Mouse (Mus musculus): ENCODE results near the gene Sprr2e. TPM values are rescaled to one million over a fixed set of nuclear protein-coding genes. Genes with fewer than 3 reads are reported as not detected.

Gene Sprr2e
- polyA plus RNA-seq (2015; fragmentation: Nextera tagmentation; extraction: Ambion mirVana), result not detected in 2 replicates

DNA sequence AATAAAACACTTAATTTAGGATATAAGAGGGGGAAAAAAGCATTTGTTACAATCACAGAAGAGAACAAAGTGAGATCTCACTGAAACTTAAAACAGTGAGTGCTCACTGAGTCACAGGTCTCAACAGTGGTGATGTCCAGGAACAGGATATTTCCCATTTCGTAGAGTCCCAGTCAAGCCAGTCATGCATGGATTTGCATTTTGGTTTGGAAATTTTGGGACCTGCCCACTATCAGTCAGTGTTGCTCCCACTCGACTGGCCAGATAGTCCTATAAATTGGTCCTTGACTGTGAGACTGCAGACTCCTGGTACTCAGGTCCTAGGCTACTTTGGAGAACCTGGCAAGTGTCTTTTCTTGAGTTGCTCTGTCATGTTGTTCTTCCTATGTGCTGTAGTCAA is at the start of gene Sprr2e:
Gene Sprr2e (plus strand): TSS at position 301 of the 400 bp plus-strand sequence.
- no peak within 1 kb of the TSS for H3K9ac ChIP-seq
- no peaks in the 10 kb centered on the region for H3K9me3 ChIP-seq
- H3K4me3 ChIP-seq, result no peak within 1 kb of the TSS
- H3K36me3 ChIP-seq, result no peaks in the 10 kb centered on the region
- no peak within 1 kb of the TSS for H3K4me2 ChIP-seq (replicated peaks)
- WGBS, result 80% methylated on average over 2 of the region's 2 CpGs
- no peak within 1 kb of the TSS for H3K27ac ChIP-seq
- H3K4me1 ChIP-seq, result no peaks in the 10 kb centered on the region
- H3K27me3 ChIP-seq, result no peaks in the 10 kb centered on the region
- ATAC-seq (ENCODE audit: low FRiP score, low read depth), result no peak

GRCm38 (mm10) chr3:92307406-92307805 is 44.5 kb upstream of the Sprr2e start:
- Histone ChIP-seq H3K9ac (no peak overlapping the region), H3K4me3 (no peak overlapping the region), H3K9me3 (no peaks in the 10 kb centered on the region), H3K27me3 (no peaks in the 10 kb centered on the region), H3K4me1 (no peaks in the 10 kb centered on the region), H3K4me2 (replicated peaks) (no peak overlapping the region), H3K36me3 (no peaks in the 10 kb centered on the region), H3K27ac (no peak overlapping the region)
- ATAC-seq (ENCODE audit: low FRiP score, low read depth), result no peak
- WGBS, result 75% methylated on average over 1 of the region's 1 CpGs

DNA sequence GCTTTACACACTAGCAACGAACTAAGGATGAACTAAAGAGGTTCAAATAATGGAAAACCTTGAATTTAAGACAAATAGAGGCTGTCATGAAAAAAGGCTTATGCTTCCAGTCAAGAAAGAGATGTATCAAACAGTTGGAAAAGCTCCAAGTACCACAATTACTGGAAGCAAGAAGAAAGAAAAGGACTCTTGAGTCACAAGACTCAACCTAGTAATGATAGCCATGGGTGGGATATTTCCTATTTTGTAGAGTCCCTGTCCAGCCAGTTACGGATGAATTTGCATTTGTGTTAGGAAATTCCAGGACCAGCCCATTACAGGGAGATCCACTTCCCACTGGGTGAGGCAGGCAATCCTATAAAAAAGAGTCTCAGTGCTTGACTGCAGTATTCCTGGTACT is 35.6 kb upstream of the Sprr2e start, which contains the start of gene Sprr2b:
Gene Sprr2b (plus strand): TSS at position 301 of the 400 bp plus-strand sequence.
- H3K4me3 ChIP-seq, result no peak within 1 kb of the TSS
- no peaks in the 10 kb centered on the region for H3K36me3 ChIP-seq
- H3K4me2 ChIP-seq (replicated peaks), result no peak within 1 kb of the TSS
- H3K4me1 ChIP-seq, result no peaks in the 10 kb centered on the region
- no peak within 1 kb of the TSS for H3K27ac ChIP-seq
- no peak for ATAC-seq (ENCODE audit: low FRiP score, low read depth)
- WGBS, result 76% methylated on average over 2 of the region's 2 CpGs
- no peak within 1 kb of the TSS for H3K9ac ChIP-seq
- H3K27me3 ChIP-seq, result no peaks in the 10 kb centered on the region
- H3K9me3 ChIP-seq, result no peaks in the 10 kb centered on the region

DNA sequence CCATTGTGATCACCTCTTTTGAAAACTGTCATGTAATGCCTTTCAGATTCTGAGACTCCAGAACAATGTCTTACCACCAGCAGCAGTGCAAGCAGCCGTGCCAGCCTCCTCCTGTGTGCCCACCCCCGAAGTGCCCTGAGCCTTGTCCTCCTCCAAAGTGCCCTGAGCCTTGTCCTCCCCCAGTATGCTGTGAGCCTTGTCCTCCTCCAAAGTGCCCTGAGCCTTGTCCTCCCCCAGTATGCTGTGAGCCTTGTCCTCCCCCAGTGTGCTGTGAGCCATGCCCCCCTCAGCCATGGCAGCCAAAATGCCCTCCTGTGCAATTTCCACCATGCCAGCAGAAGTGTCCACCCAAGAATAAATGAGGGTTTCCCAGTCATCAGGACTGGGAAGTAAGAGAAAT is 34.6 kb upstream of the Sprr2e start:
- Histone ChIP-seq H3K27me3 (no peaks in the 10 kb centered on the region), H3K4me2 (replicated peaks) (no peak overlapping the region), H3K9me3 (no peaks in the 10 kb centered on the region), H3K36me3 (no peaks in the 10 kb centered on the region), H3K27ac (no peak overlapping the region), H3K4me3 (no peak overlapping the region), H3K4me1 (no peaks in the 10 kb centered on the region), H3K9ac (no peak overlapping the region)
- 86% methylated on average over 2 of the region's 2 CpGs for WGBS
- no peak for ATAC-seq (ENCODE audit: low FRiP score, low read depth)

- Histone ChIP-seq H3K27me3 (no peaks in the 10 kb centered on the region), H3K36me3 (no peaks in the 10 kb centered on the region), H3K4me1 (no peaks in the 10 kb centered on the region), H3K4me3 (no peak overlapping the region), H3K9me3 (no peaks in the 10 kb centered on the region), H3K9ac (no peak overlapping the region), H3K4me2 (replicated peaks) (no peak overlapping the region), H3K27ac (no peak overlapping the region)
- no peak for ATAC-seq (ENCODE audit: low FRiP score, low read depth)
- WGBS, result 84% methylated on average over 1 of the region's 1 CpGs
Observed at GRCm38 (mm10) chr3:92336278-92336677, 15.7 kb upstream of the Sprr2e start.

DNA sequence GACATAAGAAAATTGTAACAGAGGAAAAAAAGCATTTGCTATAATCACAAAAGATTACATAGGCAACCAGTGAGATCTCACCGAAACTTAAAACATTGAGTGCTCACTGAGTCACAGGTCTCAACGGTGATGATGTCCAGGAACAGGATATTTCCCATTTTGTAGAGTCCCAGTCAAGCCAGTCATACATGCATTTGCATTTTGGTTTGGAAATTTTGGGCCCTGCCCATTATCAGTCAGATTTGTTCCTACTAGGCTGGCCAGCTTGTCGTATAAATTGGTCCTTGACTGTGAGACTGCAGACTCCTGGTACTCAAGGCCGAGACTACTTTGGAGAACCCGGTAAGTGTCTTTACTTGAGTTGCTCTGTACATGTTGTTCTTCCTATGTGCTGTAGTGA is 13.1 kb upstream of the Sprr2e start, which contains the start of gene Sprr2d:
Gene Sprr2d (plus strand): TSS at position 301 of the 400 bp plus-strand sequence.
- H3K36me3 ChIP-seq, result no peaks in the 10 kb centered on the region
- H3K4me2 ChIP-seq (replicated peaks), result no peak within 1 kb of the TSS
- 89% methylated on average over 5 of the region's 5 CpGs for WGBS
- H3K4me3 ChIP-seq, result no peak within 1 kb of the TSS
- no peaks in the 10 kb centered on the region for H3K27me3 ChIP-seq
- no peak within 1 kb of the TSS for H3K9ac ChIP-seq
- H3K4me1 ChIP-seq, result no peaks in the 10 kb centered on the region
- ATAC-seq (ENCODE audit: low FRiP score, low read depth), result no peak
- H3K27ac ChIP-seq, result no peak within 1 kb of the TSS
- H3K9me3 ChIP-seq, result no peaks in the 10 kb centered on the region

DNA sequence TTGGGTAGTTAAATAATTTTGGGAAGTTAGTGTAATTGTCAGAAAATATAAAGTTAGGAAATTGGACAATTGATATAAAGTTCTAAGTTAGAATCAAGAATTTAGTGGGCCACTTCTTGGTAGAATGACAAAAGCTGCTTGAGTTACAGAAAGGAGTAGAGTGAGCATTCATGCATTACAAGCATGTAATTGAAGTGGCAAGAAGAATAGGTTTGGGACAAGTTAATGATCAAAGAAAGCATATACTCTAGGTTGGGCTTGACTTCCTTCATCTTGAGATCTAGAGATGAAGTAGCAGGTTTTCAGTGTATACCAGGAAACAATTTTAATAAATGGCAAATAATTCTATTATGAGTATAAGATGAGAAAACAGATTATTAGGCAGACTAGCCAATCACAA is 9.7 kb downstream of the Sprr2e start:
- Histone ChIP-seq H3K9ac (no peak overlapping the region), H3K36me3 (no peaks in the 10 kb centered on the region), H3K4me1 (no peaks in the 10 kb centered on the region), H3K27ac (no peak overlapping the region), H3K4me2 (replicated peaks) (no peak overlapping the region), H3K27me3 (no peaks in the 10 kb centered on the region), H3K9me3 (peaks cover 5% of the 10 kb centered on the region; the same call in 1 of the 2 replicates), H3K4me3 (no peak overlapping the region)
- no peak for ATAC-seq (ENCODE audit: low FRiP score, low read depth)

DNA sequence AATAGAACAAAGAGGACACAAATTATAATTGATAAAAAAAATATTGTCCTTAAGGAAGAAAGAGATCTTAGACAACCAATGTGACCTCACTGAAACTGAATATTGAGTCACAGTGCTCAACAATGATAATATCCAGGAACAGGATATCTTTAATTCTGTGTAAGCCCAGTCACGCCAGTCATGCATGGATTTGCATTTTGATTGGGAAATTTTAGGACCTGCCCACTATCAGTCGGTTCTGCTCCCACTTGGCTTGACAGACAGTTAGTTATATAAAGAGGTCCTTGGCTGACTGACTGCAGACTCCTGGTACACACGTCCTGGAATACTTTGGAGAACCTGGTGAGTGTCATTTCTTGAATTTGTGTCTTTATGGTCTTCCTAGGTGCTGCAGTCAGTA is 12.9 kb downstream of the Sprr2e start, which contains the start of gene Sprr2f:
Gene Sprr2f (plus strand): TSS at position 301 of the 400 bp plus-strand sequence.
- no peaks in the 10 kb centered on the region for H3K4me1 ChIP-seq
- whole genome bisulfite sequencing, result 74% methylated on average over 3 of the region's 3 CpGs
- ATAC-seq (ENCODE audit: low FRiP score, low read depth), result no peak

DNA sequence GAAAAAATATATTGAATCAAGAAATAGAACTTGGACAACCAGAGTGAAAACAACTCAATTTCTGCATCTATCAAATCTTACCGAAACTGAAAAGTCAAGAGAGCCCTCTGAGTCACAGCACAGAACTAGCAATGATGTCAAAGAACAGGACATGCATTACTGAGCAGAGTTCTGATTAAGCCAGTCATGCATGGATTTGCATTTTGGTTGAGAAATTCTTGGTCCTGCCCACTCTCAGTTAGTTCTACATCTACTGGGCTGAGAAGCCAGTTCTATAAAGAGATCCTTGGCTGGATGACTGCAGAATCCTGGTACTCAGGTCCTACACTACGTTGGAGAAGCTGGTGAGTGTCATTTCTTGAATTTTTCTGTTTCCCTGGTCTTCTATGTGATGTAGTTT is 21.7 kb downstream of the Sprr2e start:
- no peaks in the 10 kb centered on the region for H3K36me3 ChIP-seq
- no peak for ATAC-seq (ENCODE audit: low FRiP score, low read depth)
- no peak overlapping the region for H3K27ac ChIP-seq
- no peak overlapping the region for H3K9ac ChIP-seq
- no peak overlapping the region for H3K4me2 ChIP-seq (replicated peaks)
- H3K27me3 ChIP-seq, result no peaks in the 10 kb centered on the region
- no peaks in the 10 kb centered on the region for H3K9me3 ChIP-seq
- H3K4me1 ChIP-seq, result no peaks in the 10 kb centered on the region
- no peak overlapping the region for H3K4me3 ChIP-seq
- 81% methylated on average over 2 of the region's 2 CpGs for WGBS

More for the DNA sequence above, 12.9 kb downstream of the Sprr2e start, which contains the start of gene Sprr2f:
- Histone ChIP-seq H3K4me3 (no peak within 1 kb of the TSS), H3K36me3 (no peaks in the 10 kb centered on the region), H3K9ac (no peak within 1 kb of the TSS), H3K4me2 (replicated peaks) (no peak within 1 kb of the TSS), H3K27me3 (no peaks in the 10 kb centered on the region), H3K9me3 (no peaks in the 10 kb centered on the region), H3K27ac (no peak within 1 kb of the TSS)

DNA sequence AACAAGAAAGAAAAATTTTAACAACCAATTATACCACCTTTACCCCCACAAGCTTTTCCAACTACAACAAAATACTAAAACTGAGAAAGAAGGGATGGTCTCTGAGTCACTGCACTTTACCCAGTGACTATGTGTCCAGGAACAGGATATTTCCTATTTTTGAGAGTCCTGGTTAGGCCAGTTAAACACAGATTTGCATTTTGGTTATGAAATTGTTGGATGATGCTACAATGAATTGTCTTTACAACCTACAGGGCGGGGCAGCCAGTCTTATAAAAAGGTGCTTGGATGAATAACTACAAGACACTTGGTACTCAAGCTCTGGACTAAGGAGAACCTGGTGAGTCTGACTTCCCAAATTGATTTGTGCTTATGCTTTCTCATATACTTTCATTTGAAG is 33.4 kb downstream of the Sprr2e start, which contains the start of gene Sprr2h:
Gene Sprr2h (plus strand): TSS at position 301 of the 400 bp plus-strand sequence.
- no peaks in the 10 kb centered on the region for H3K4me1 ChIP-seq
- no peak within 1 kb of the TSS for H3K9ac ChIP-seq
- no peak for ATAC-seq (ENCODE audit: low FRiP score, low read depth)
- H3K36me3 ChIP-seq, result no peaks in the 10 kb centered on the region
- no peaks in the 10 kb centered on the region for H3K27me3 ChIP-seq
- H3K27ac ChIP-seq, result no peak within 1 kb of the TSS
- WGBS, result 63% methylated on average over 1 of the region's 1 CpGs
- no peak within 1 kb of the TSS for H3K4me2 ChIP-seq (replicated peaks)
- H3K4me3 ChIP-seq, result no peak within 1 kb of the TSS
- no peaks in the 10 kb centered on the region for H3K9me3 ChIP-seq

- Histone ChIP-seq H3K9ac (no peak overlapping the region), H3K36me3 (no peaks in the 10 kb centered on the region), H3K4me2 (replicated peaks) (no peak overlapping the region), H3K27ac (no peak overlapping the region), H3K4me3 (no peak overlapping the region), H3K4me1 (no peaks in the 10 kb centered on the region), H3K27me3 (no peaks in the 10 kb centered on the region), H3K9me3 (no peaks in the 10 kb centered on the region)
- WGBS, result 53% methylated on average over 1 of the region's 1 CpGs
- ATAC-seq (ENCODE audit: low FRiP score, low read depth), result no peak
Observed at GRCm38 (mm10) chr3:92394301-92394700, 42.4 kb downstream of the Sprr2e start.

Measured in limb, embryonic 13.5 days (tissue).